Mouse (Mus musculus) lung, adult 18-20 months (tissue): Measurements from ENCODE around the gene Spata25.
A peak's percentile ranks its signal among the peaks of the same experiment; 100 is the strongest.

Experiments used
- DNase-seq, 2 experiments: peaks; one replicate each; pipeline ENCODE4 v3.0.0; 2022; ENCODE audit warnings: mixed read lengths in 2 of 2

The Spata25 gene

DNA sequence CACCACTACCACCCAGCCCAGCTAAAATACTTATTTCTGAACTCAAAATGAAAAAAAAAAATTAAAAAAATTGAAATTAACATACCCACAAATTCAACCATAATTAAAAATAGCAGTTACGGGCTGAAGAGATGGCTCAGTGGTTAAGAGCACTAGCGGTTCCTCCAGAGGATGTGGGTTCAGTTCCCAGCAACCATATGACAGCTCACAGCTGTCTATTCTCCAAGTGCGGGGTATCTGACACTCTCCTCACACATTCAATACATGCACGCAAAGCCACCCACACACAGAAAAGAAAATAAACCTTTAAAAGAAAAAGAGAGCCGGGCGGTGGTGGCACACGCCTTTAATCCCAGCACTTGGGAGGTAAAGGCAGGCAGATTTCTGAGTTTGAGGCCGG is 21.7 kb upstream of the Spata25 start:
- DNase-seq: no peak

- DNase-seq: no peak
These were observed 17.4 kb upstream of the Spata25 start for GRCm38 (mm10) chr2:164845782-164846181.

DNA sequence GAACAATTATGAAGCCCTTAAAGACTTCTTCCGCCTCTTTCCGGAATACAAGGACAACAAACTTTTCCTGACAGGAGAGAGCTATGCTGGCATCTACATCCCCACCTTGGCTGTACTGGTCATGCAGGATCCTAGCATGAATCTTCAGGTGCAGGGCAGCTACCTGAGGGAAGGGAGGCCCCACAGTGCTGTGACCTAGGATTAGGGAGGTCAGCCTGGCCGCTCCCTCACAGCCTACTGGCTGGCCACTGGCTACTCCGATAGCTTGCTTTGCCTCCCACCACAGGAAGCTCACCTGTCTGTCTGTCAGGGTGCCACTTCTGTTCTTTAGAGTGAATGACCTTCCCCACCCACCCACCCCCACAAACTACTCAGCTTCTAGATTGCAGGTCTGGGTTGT is 6.8 kb upstream of the Spata25 start:
- DNase-seq: no peak

GRCm38 (mm10) chr2:164834531-164834930 is 6.2 kb upstream of the Spata25 start:
- peak in 1 of 2 experiments; percentile 37 for DNase-seq

GRCm38 (mm10) chr2:164833314-164833959 is 5.1 kb upstream of the Spata25 start, which contains the start of gene Neurl2:
Neurl2 (minus strand) TSS chr2:164833456.
- peak; percentile 91 to 92 for DNase-seq

GRCm38 (mm10) chr2:164832748-164833301 is 4.5 kb upstream of the Spata25 start, which contains the start of gene Ctsa:
Ctsa (plus strand) TSS chr2:164832873.
- DNase-seq: peak; percentile 79 to 84

GRCm38 (mm10) chr2:164832032-164832747 is 3.9 kb upstream of the Spata25 start:
- no peak for DNase-seq

GRCm38 (mm10) chr2:164831029-164831428 is 2.7 kb upstream of the Spata25 start:
- no peak for DNase-seq

- no peak for DNase-seq
These were observed 753 bp upstream of the Spata25 start for GRCm38 (mm10) chr2:164829090-164829489.

DNA sequence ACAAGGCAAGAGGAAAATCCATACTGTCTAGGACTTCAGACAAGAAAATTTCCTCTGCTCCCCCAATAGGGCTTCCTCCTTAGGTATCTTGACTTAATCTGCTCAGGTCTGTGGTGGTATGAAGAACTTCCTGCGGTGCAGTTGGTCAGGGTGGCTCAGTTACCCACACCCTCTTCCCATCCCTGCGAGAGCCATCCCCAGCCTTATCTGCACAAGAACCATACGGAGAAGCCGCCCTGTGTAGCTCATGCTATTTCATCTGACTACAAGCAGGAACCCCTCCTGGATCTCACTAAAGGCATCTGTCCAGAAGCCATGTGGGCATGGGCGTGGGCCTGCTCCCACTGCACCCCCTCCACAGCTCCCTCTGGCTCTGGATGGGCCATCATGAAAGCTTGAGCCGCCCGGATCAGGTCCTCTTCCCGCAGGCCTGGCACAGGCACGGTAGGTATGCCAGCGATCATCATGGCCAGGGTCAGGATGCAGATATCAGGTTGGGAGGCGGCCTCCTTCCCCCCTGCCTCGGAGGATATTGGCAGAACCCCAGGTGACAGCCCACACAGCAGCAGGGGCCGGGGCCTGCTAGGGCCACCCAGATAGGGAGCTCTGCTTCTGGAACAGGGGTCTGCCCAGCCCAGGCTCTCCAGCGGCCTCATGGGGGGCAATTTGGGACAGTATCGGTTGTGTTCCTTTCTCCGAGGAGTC is 1.0 kb downstream of the Spata25 start:
- DNase-seq: no peak

GRCm38 (mm10) chr2:164825521-164825920 is 2.8 kb downstream of the Spata25 start:
- no peak for DNase-seq

DNA sequence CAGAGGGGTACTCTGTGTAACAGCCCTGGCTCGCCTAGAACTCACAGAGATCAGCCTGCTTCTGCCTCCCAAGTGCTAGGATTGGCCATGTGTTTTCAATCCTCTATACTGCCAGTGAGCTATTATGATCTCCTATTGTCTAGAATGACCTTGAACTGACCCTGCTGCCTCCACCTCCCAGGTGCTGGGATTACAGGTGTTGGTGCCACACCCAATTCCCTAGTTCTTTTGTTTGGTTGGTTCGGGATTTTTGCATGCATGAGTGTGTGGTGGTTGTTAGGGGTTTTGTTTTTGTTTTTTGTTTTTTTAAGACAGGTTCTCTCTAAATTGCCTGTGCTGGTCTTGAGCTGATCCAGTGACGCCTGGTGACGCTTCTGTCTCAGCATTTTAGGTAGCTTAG is 4.4 kb downstream of the Spata25 start:
- no peak for DNase-seq

DNA sequence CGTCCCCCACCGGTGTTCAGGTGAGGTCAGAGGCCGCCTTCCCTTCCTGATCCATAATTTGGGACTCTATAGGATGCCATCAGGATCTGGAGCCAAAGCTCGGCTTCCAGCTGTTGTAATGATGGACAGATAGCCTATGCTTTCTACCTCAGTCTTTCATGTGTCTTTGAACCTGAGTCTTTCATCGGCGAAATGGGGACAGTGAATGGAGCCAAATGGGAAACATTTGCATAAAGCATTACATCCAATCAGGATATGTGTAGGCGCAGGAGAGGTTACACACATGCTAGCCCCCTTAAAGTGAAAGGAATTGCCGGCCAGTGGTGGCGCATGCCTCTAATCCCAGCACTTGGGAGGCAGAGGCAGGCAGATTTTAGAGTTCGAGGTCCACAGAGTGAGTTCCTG is 5.2 kb downstream of the Spata25 start:
- peak in 1 of 2 experiments; percentile 35 for DNase-seq

DNA sequence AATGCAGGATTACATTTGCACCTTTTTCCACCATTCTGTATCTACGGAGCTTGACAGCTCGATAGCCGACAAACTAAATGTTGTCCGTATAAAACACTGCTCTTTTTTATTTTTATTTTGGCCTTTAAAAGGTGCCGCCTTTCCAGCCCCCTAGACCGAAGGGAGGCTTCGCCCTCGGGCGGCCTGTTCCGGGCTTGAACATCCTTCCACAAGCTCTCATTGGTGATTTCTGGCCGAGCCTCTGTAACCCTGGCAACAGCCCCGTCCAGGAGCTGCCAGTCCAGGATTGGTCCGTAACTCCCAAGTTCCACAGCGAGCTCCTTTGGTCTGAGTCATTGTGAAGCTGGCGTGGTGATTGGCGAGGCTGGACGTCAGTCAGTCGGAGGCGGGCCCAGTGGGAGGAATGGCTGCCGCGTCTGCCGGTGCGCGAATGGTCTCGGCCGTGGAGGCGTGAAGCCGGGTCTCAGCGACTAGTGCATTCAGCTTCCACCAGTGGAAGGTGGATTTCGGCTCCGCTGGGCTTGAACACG is 5.6 kb downstream of the Spata25 start, which contains the start of gene Zswim1:
Gene Zswim1, plus strand, starts transcription at position 51 of the 530 bp plus-strand sequence.
- peak; percentile 99 for DNase-seq

- DNase-seq: no peak
These were observed 7.3 kb downstream of the Spata25 start for GRCm38 (mm10) chr2:164821060-164821459.

DNA sequence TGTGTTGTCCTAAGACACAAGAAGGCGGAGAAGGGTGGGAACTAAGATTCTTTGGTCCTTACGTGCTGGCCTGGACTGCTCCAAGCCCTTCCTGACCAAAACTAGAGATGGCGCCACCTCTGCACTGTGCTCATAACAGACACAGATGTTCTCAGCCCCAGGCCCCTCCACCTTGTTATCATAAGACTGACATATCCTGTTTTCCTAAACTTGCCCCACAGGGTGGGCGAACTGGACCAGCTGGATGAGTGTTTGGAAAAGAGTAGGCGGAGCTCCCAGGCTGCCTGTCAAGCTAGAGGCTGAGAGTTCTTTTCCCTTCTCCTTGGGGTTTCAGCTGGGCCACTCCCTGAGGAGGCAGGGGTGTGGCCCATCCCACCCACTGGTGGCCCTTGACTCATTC is 10.6 kb downstream of the Spata25 start:
- peak in 1 of 2 experiments; percentile 29 for DNase-seq

DNA sequence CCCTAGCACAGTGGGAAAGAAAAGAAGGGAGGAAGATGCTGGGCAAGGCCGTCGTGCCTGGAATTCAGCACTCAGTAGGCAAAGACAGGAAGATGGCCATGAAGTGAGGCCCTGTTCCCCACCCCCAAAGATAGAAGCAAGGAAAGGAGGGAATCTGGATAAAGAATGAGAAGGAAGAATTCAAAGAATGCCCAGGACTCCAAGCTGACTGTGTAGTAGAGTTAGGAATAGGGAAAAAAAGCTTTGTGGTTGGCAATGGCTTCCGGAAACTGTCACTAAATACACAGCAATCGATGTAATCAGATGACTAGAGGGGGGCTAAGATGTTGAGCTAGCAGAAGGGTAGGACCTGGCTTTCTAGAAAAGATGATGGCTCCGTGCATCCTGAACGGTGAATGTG is 11.1 kb downstream of the Spata25 start:
- DNase-seq: no peak

GRCm38 (mm10) chr2:164815821-164816220 is 12.5 kb downstream of the Spata25 start:
- no peak for DNase-seq

GRCm38 (mm10) chr2:164815348-164815747 is 13.0 kb downstream of the Spata25 start:
- DNase-seq: no peak

DNA sequence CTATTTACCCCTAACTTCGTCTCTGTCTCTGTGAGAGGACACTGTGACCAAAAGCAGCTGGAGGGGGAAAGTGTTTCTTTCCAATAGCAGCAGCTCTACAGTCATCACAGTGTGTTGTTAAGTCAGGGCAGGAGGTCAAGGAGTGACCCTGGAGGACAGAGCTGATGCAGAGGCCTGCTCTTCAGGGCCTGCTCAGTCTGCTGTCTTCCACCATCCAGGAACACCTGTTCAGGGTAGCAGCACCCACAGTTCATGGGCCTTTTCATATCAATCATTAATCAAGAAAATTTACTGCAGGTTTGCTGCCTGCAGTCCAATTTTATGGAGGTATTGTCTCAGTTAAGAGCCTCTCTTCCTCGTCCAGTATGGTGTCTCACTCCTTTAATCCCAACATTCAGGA is 14.8 kb downstream of the Spata25 start:
- no peak for DNase-seq

DNA sequence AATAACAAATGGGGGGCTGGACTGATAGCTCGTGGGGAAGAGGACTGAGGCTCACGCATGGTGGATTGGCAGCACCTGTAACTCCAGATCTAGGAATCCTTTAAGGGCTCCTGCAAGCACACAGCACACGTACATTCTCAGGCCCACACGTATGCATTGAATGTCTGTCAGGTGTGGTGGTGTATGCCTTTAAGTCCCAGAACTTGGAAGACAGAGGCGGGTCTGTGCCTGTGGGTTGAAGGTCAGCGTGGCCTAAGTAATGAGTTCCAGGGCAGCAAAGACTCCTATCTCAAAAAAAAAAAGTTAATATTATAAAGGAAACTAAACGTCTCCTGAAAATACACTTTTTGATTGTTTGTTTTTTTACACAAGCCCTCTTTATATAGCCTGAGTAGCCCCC is 21.7 kb downstream of the Spata25 start:
- DNase-seq: no peak

GRCm38 (mm10) chr2:164805332-164805718 is 23.0 kb downstream of the Spata25 start:
- no peak for DNase-seq
